Mouse (Mus musculus): ENCODE data around the gene Adap1. TPM values are rescaled to one million over a fixed set of nuclear protein-coding genes. Genes with fewer than 3 reads are reported as not detected.

Adap1 gene
- polyA plus RNA-seq, 1 experiment: 29.5 TPM

DNA sequence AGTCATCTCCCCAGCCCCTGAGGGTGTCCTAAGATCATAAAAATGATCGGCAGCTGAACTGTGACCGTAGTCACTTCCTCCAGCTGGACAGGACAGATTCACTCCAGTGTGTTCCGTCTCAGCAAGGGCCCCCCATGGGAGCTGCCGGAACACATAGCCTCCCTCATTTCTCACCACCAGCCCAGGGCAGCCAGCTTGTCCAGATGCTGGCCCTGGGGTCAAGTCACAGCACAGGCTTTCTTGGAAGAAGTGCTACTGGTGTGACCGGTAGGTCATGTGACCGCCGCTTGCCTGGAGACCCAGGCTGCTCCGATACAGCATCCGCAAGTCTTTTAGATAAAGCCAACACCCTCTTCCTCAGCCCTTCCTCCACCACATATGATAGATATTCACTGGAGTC, 11.9 kb downstream of the Adap1 start:
- Histone ChIP-seq H3K27me3 (replicated peaks; ENCODE audit: control insufficient read depth, insufficient read depth, low read length) (no peaks in the 10 kb centered on the region), H3K27ac (ENCODE audit: insufficient read depth, low read depth, low read length) (no peak overlapping the region), H3K4me3 (ENCODE audit: insufficient read depth, low read depth, low read length) (no peak overlapping the region), H3K36me3 (ENCODE audit: control insufficient read depth, insufficient read depth, low read length) (no peaks in the 10 kb centered on the region), H3K4me1 (ENCODE audit: control insufficient read depth, insufficient read depth, low read length) (peaks cover 27% of the 10 kb centered on the region)
- WGBS: 41% methylated on average over 9 of the region's 9 CpGs
- no peak for TF ChIP-seq POLR2A (IDR thresholded peaks at IDR 0.05; ENCODE audit: low read depth, low read length)
- TF ChIP-seq CTCF (conservative IDR thresholded peaks at IDR 0.05; ENCODE audit: insufficient read depth, insufficient read length, low read depth, low read length): no peak
- DNase-seq: peak; percentile 76

DNA sequence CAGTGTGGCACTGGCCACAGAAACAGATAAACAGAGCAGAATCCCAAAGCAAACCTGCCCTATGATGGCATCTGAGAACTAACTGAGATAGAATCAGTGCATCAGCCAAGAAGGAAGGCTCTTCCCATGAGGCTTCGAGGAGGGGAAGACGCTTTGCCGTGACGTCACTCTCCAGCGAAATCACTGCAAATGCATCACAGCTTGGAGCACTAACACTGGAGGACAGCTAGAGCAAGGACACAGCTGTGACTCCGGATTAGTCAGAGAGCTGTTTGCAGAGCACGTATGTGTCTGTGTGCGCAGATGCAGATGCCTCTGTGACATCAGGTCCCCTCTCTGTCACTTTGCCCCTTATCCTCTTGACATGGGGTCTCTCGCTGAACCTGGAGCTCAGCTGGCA, 13.6 kb downstream of the Adap1 start:
- Histone ChIP-seq H3K27ac (ENCODE audit: insufficient read depth, low read depth, low read length) (no peak overlapping the region), H3K36me3 (ENCODE audit: control insufficient read depth, insufficient read depth, low read length) (no peaks in the 10 kb centered on the region), H3K4me3 (ENCODE audit: insufficient read depth, low read depth, low read length) (no peak overlapping the region), H3K27me3 (replicated peaks; ENCODE audit: control insufficient read depth, insufficient read depth, low read length) (no peaks in the 10 kb centered on the region), H3K4me1 (ENCODE audit: control insufficient read depth, insufficient read depth, low read length) (peaks cover 15% of the 10 kb centered on the region)
- WGBS: 90% methylated on average over 9 of the region's 9 CpGs
- TF ChIP-seq CTCF (conservative IDR thresholded peaks at IDR 0.05; ENCODE audit: insufficient read depth, insufficient read length, low read depth, low read length) (no peak), POLR2A (IDR thresholded peaks at IDR 0.05; ENCODE audit: low read depth, low read length) (no peak)
- DNase-seq: no peak

DNA sequence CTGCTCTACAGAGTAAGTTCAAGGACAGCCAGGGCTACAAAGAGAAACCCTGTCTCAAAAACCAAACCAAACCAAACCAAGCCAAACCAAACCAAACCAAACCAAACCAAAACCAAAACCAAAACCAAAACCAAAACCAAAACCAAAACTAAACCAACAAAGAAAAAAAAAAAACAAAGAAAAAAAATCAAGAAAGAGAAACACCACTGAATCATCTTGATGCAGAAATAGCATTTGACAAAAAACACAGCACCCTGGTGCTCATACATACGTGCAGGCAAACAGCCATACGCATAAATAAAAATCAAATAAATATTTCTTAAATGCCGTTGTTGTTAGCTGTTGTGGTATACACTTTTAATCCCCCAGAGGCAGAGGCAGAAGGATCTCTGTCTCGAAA, 14.9 kb downstream of the Adap1 start:
- Histone ChIP-seq H3K4me3 (ENCODE audit: insufficient read depth, low read depth, low read length) (no peak overlapping the region), H3K36me3 (ENCODE audit: control insufficient read depth, insufficient read depth, low read length) (no peaks in the 10 kb centered on the region), H3K27me3 (replicated peaks; ENCODE audit: control insufficient read depth, insufficient read depth, low read length) (no peaks in the 10 kb centered on the region), H3K4me1 (ENCODE audit: control insufficient read depth, insufficient read depth, low read length) (peaks cover 13% of the 10 kb centered on the region), H3K27ac (ENCODE audit: insufficient read depth, low read depth, low read length) (no peak overlapping the region)
- 90% methylated on average over 4 of the region's 4 CpGs for WGBS
- no peak for TF ChIP-seq POLR2A (IDR thresholded peaks at IDR 0.05; ENCODE audit: low read depth, low read length)
- TF ChIP-seq CTCF (conservative IDR thresholded peaks at IDR 0.05; ENCODE audit: insufficient read depth, insufficient read length, low read depth, low read length): no peak
- DNase-seq: no peak

- Histone ChIP-seq H3K36me3 (ENCODE audit: control insufficient read depth, insufficient read depth, low read length) (no peaks in the 10 kb centered on the region), H3K4me1 (ENCODE audit: control insufficient read depth, insufficient read depth, low read length) (peaks cover 9% of the 10 kb centered on the region), H3K27ac (ENCODE audit: insufficient read depth, low read depth, low read length) (no peak overlapping the region), H3K4me3 (ENCODE audit: insufficient read depth, low read depth, low read length) (no peak overlapping the region), H3K27me3 (replicated peaks; ENCODE audit: control insufficient read depth, insufficient read depth, low read length) (no peaks in the 10 kb centered on the region)
- 72% methylated on average over 3 of the region's 3 CpGs for WGBS
- DNase-seq: no peak
- TF ChIP-seq POLR2A (IDR thresholded peaks at IDR 0.05; ENCODE audit: low read depth, low read length) (no peak), CTCF (conservative IDR thresholded peaks at IDR 0.05; ENCODE audit: insufficient read depth, insufficient read length, low read depth, low read length) (no peak)
Observed at GRCm38 (mm10) chr5:139309946-139310345, 15.5 kb downstream of the Adap1 start.

DNA sequence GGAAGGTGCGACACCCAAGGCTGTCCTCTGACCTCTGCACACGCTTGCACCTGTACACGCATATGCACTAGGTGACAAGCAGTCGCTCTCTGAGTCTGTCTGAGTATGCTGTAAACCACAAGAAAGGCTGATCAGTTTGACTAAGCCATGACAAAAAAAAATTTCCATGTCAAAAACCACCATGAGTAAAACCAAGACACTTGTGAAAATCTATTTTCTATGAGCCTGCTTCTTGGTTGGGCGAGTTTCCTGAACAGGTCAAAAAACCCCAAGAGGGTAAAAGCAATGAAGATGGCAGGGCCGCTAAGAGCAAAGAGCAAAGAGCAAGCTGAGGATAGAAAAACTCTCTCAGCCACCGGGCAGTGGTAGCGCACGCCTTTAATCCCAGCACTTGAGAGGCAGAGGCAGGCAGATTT, 21.8 kb downstream of the Adap1 start:
- TF ChIP-seq CTCF (conservative IDR thresholded peaks at IDR 0.05; ENCODE audit: insufficient read depth, insufficient read length, low read depth, low read length): no peak
- TF ChIP-seq POLR2A (IDR thresholded peaks at IDR 0.05; ENCODE audit: low read depth, low read length): no peak
- DNase-seq: peak; percentile 56
- 58% methylated on average over 9 of the region's 9 CpGs for WGBS
- no peak overlapping the region for H3K4me3 ChIP-seq (ENCODE audit: insufficient read depth, low read depth, low read length)
- no peaks in the 10 kb centered on the region for H3K27me3 ChIP-seq (replicated peaks; ENCODE audit: control insufficient read depth, insufficient read depth, low read length)
- H3K4me1 ChIP-seq (ENCODE audit: control insufficient read depth, insufficient read depth, low read length): peaks cover 9% of the 10 kb centered on the region
- H3K36me3 ChIP-seq (ENCODE audit: control insufficient read depth, insufficient read depth, low read length): no peaks in the 10 kb centered on the region
- peak overlapping the region; percentile 8 for H3K27ac ChIP-seq (ENCODE audit: insufficient read depth, low read depth, low read length)

DNA sequence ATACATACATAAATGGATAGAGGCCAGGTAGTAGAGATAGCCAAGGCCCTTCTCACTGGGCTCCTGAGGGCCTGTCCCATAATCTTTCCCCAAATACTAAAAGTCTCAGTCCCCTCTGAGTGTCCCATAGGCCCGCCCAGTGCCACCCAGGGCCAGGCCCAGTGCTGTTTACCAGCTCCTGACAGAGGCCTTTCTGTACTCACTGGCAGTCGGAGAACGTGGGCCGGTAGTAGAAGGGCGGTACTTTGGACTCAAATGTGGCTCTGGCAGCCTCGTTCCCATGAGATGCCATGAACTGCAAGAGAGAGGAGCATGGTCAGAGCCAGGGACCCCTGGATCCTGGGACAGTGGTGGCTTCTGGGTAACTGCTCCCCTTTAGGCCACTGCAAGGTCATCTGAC, 23.3 kb downstream of the Adap1 start:
- 67% methylated on average over 6 of the region's 6 CpGs for WGBS
- H3K4me1 ChIP-seq (ENCODE audit: control insufficient read depth, insufficient read depth, low read length): peaks cover 9% of the 10 kb centered on the region
- DNase-seq: peak; percentile 25
- no peaks in the 10 kb centered on the region for H3K27me3 ChIP-seq (replicated peaks; ENCODE audit: control insufficient read depth, insufficient read depth, low read length)
- H3K36me3 ChIP-seq (ENCODE audit: control insufficient read depth, insufficient read depth, low read length): no peaks in the 10 kb centered on the region
- no peak overlapping the region for H3K27ac ChIP-seq (ENCODE audit: insufficient read depth, low read depth, low read length)
- TF ChIP-seq POLR2A (IDR thresholded peaks at IDR 0.05; ENCODE audit: low read depth, low read length) (no peak), CTCF (conservative IDR thresholded peaks at IDR 0.05; ENCODE audit: insufficient read depth, insufficient read length, low read depth, low read length) (no peak)
- no peak overlapping the region for H3K4me3 ChIP-seq (ENCODE audit: insufficient read depth, low read depth, low read length)

DNA sequence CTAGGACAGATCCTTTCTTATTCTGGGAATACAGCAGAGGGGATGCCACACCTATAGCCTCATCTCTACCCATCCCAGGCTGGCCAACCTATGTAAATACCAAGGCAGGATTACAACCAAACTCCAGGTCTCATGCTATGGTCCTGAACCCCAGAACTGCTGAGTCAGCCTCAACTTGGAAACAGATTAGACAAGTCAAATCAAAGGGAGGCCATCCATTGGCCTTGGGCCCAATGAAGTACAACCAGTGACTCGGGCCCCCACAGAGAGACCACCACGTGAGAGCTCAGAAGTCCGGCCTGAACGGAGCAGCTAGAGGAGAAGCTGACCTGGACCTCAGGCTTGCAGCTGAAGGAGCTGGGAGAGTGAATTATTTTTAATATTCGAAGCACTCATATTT, 27.7 kb downstream of the Adap1 start:
- WGBS: 73% methylated on average over 5 of the region's 5 CpGs
- TF ChIP-seq CTCF (conservative IDR thresholded peaks at IDR 0.05; ENCODE audit: insufficient read depth, insufficient read length, low read depth, low read length) (no peak), POLR2A (IDR thresholded peaks at IDR 0.05; ENCODE audit: low read depth, low read length) (no peak)
- Histone ChIP-seq H3K36me3 (ENCODE audit: control insufficient read depth, insufficient read depth, low read length) (no peaks in the 10 kb centered on the region), H3K27ac (ENCODE audit: insufficient read depth, low read depth, low read length) (no peak overlapping the region), H3K4me1 (ENCODE audit: control insufficient read depth, insufficient read depth, low read length) (peaks cover 5% of the 10 kb centered on the region; the same call in 1 of the 2 replicates), H3K27me3 (replicated peaks; ENCODE audit: control insufficient read depth, insufficient read depth, low read length) (no peaks in the 10 kb centered on the region), H3K4me3 (ENCODE audit: insufficient read depth, low read depth, low read length) (no peak overlapping the region)
- no peak for DNase-seq
